Mouse (Mus musculus): Measurements from ENCODE around the gene Tmem161a. TPM values are rescaled to one million over a fixed set of nuclear protein-coding genes. Genes with fewer than 3 reads are reported as not detected.

Gene Tmem161a
- polyA plus RNA-seq, 1 experiment from 2014 or later: 54.2 TPM

GRCm38 (mm10) chr8:70193238-70193637 is 21.1 kb downstream of the Tmem161a start:
- Histone ChIP-seq H3K4me3 (no peak overlapping the region), H3K27ac (replicated peaks) (no peak overlapping the region), H3K9me3 (no peaks in the 10 kb centered on the region), H3K36me3 (no peaks in the 10 kb centered on the region), H3K4me1 (no peaks in the 10 kb centered on the region), H3K4me2 (replicated peaks) (no peak overlapping the region), H3K9ac (replicated peaks) (no peak overlapping the region), H3K27me3 (no peaks in the 10 kb centered on the region)
- no peak for ATAC-seq (replicated peaks)
- WGBS: 63% methylated on average over 5 of the region's 5 CpGs

DNA sequence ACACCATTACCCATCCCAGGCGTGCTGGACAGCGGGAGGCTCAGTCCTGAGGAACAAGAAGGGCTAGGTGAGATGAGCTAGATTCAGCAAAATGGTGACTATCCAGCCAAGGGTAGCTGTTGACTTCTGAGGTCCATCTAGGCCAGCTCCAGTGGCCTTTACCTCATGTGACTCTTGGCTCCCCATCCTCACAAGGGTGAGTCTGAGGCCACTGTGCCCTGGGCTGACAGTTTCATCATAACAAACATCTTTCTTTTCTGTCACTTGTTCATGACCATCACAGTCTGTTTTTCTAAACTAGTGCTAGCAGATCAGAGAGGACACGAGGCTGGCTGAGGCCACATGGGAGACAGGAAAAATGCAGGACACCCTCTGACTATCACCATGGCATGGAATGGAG is 22.0 kb downstream of the Tmem161a start:
- Histone ChIP-seq H3K27ac (replicated peaks) (no peak overlapping the region), H3K36me3 (no peaks in the 10 kb centered on the region), H3K9me3 (no peaks in the 10 kb centered on the region), H3K4me3 (no peak overlapping the region), H3K4me1 (no peaks in the 10 kb centered on the region), H3K4me2 (replicated peaks) (no peak overlapping the region), H3K9ac (replicated peaks) (no peak overlapping the region), H3K27me3 (no peaks in the 10 kb centered on the region)
- ATAC-seq (replicated peaks): no peak
- 88% methylated on average over 3 of the region's 3 CpGs for WGBS

DNA sequence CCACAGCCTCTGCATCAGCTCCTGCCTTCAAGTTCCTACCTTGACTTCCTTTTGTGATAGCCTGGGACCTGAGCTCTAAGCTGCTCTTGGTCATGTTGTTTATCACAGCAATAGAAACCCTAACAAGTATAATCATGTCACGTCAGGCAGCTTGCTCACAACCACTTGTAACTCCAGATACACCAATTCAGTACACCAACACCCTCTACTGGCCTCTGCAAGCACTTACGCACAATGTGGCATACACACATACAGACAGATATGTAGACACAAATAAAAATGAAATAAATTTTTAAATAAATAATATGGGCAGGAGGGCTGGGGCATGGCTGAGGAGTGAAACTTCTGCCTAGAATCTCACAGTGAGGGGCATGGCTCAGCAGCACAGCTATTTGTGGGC is 23.6 kb downstream of the Tmem161a start:
- ATAC-seq (replicated peaks): no peak
- Histone ChIP-seq H3K4me1 (0 out of 2 replicates have a peak, but pooled peaks cover 11% of the 10 kb centered on the region), H3K27ac (replicated peaks) (no peak overlapping the region), H3K9me3 (no peaks in the 10 kb centered on the region), H3K9ac (replicated peaks) (no peak overlapping the region), H3K27me3 (no peaks in the 10 kb centered on the region), H3K4me2 (replicated peaks) (no peak overlapping the region), H3K4me3 (no peak overlapping the region), H3K36me3 (no peaks in the 10 kb centered on the region)
- WGBS: 73% methylated on average over 2 of the region's 2 CpGs

DNA sequence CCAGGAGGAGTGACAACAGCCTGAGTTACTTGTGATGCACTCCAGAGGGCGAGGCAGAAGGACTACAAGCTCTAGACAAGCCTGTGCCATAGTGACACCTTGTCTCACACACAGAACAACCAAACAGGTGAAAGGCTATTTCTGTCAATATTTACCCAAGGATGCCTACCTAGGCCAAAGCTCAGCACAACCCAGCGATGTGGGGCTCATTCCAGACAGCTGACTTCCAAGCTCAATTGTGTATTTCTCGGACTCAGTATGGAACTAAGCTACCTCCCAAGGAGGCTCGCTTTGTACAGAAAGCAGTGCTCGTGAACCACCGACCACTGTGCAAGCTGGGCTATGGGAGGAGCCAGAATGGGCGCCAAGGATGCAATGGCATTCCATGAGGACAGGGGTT is 25.4 kb downstream of the Tmem161a start:
- H3K4me1 ChIP-seq: 0 out of 2 replicates have a peak, but pooled peaks cover 11% of the 10 kb centered on the region
- no peak overlapping the region for H3K9ac ChIP-seq (replicated peaks)

GRCm38 (mm10) chr8:70200098-70200681 is 28.0 kb downstream of the Tmem161a start:
- H3K9me3 ChIP-seq: no peaks in the 10 kb centered on the region
- peak; percentile 68 for ATAC-seq (replicated peaks)

More for the DNA sequence above, 25.4 kb downstream of the Tmem161a start:
- 44% methylated on average over 7 of the region's 7 CpGs for WGBS
- Histone ChIP-seq H3K27ac (replicated peaks) (no peak overlapping the region), H3K4me2 (replicated peaks) (no peak overlapping the region), H3K27me3 (no peaks in the 10 kb centered on the region), H3K9me3 (no peaks in the 10 kb centered on the region), H3K4me3 (no peak overlapping the region), H3K36me3 (no peaks in the 10 kb centered on the region)
- no peak for ATAC-seq (replicated peaks)

GRCm38 (mm10) chr8:70201417-70201816 is 29.3 kb downstream of the Tmem161a start:
- no peak for ATAC-seq (replicated peaks)

More at GRCm38 (mm10) chr8:70200098-70200681, 28.0 kb downstream of the Tmem161a start:
- WGBS: 59% methylated on average over 5 of the region's 5 CpGs
- H3K27me3 ChIP-seq: no peaks in the 10 kb centered on the region
- peak overlapping the region; percentile 16; the same call in 1 of the 2 replicates for H3K27ac ChIP-seq (replicated peaks)
- no peaks in the 10 kb centered on the region for H3K36me3 ChIP-seq
- H3K9ac ChIP-seq (replicated peaks): no peak overlapping the region
- no peak overlapping the region for H3K4me2 ChIP-seq (replicated peaks)
- no peak overlapping the region for H3K4me3 ChIP-seq
- H3K4me1 ChIP-seq: 0 out of 2 replicates have a peak, but pooled peaks cover 11% of the 10 kb centered on the region

GRCm38 (mm10) chr8:70203072-70203471 is 30.9 kb downstream of the Tmem161a start:
- Histone ChIP-seq H3K27me3 (no peaks in the 10 kb centered on the region), H3K36me3 (no peaks in the 10 kb centered on the region), H3K27ac (replicated peaks) (no peak overlapping the region), H3K9me3 (no peaks in the 10 kb centered on the region), H3K4me3 (no peak overlapping the region), H3K4me2 (replicated peaks) (no peak overlapping the region), H3K4me1 (0 out of 2 replicates have a peak, but pooled peaks cover 11% of the 10 kb centered on the region), H3K9ac (replicated peaks) (no peak overlapping the region)
- 72% methylated on average over 4 of the region's 4 CpGs for WGBS
- ATAC-seq (replicated peaks): no peak

More at GRCm38 (mm10) chr8:70201417-70201816, 29.3 kb downstream of the Tmem161a start:
- WGBS: 84% methylated on average over 3 of the region's 3 CpGs
- no peaks in the 10 kb centered on the region for H3K36me3 ChIP-seq
- no peaks in the 10 kb centered on the region for H3K9me3 ChIP-seq
- 0 out of 2 replicates have a peak, but pooled peaks cover 11% of the 10 kb centered on the region for H3K4me1 ChIP-seq
- no peak overlapping the region for H3K9ac ChIP-seq (replicated peaks)
- H3K4me2 ChIP-seq (replicated peaks): no peak overlapping the region
- no peak overlapping the region for H3K27ac ChIP-seq (replicated peaks)
- no peaks in the 10 kb centered on the region for H3K27me3 ChIP-seq
- H3K4me3 ChIP-seq: no peak overlapping the region

- Histone ChIP-seq H3K9ac (replicated peaks) (no peak overlapping the region), H3K36me3 (no peaks in the 10 kb centered on the region), H3K27ac (replicated peaks) (no peak overlapping the region), H3K4me3 (no peak overlapping the region), H3K27me3 (peaks cover 2% of the 10 kb centered on the region; the same call in 1 of the 2 replicates), H3K4me2 (replicated peaks) (no peak overlapping the region), H3K9me3 (no peaks in the 10 kb centered on the region), H3K4me1 (0 out of 2 replicates have a peak, but pooled peaks cover 11% of the 10 kb centered on the region)
- 62% methylated on average over 1 of the region's 1 CpGs for WGBS
- no peak for ATAC-seq (replicated peaks)
Observed at GRCm38 (mm10) chr8:70204757-70205156, 32.6 kb downstream of the Tmem161a start.

DNA sequence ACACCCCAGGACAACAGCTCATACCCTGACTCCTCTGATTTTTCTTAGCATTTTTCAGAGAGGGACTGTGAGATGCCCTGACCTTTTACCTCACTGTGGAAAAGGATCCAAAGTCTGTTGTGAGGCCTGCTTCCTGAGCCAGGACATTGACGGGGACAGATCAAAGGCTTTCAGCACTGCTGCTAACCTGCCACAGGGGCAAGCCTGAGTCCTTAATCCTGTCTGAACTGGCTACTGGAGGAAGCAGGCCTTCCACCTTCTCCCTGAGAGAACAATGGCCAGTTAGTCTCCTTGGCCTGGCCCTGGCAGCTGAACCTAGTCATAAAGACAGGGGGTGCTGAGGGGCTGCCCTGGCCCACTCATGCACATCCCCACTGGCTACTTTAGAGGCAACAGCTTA is 36.0 kb downstream of the Tmem161a start:
- Histone ChIP-seq H3K9me3 (no peaks in the 10 kb centered on the region), H3K4me2 (replicated peaks) (no peak overlapping the region), H3K27ac (replicated peaks) (no peak overlapping the region), H3K36me3 (no peaks in the 10 kb centered on the region), H3K27me3 (peaks cover 14% of the 10 kb centered on the region), H3K4me1 (peaks cover 14% of the 10 kb centered on the region), H3K4me3 (no peak overlapping the region), H3K9ac (replicated peaks) (no peak overlapping the region)
- WGBS: 33% methylated on average over 1 of the region's 1 CpGs
- no peak for ATAC-seq (replicated peaks)

GRCm38 (mm10) chr8:70210538-70210937 is 38.4 kb downstream of the Tmem161a start:
- Histone ChIP-seq H3K4me2 (replicated peaks) (peak overlapping the region; percentile 96; the same call in 1 of the 2 replicates), H3K36me3 (no peaks in the 10 kb centered on the region), H3K9me3 (no peaks in the 10 kb centered on the region), H3K9ac (replicated peaks) (no peak overlapping the region), H3K4me1 (peaks cover 17% of the 10 kb centered on the region), H3K27me3 (peaks cover 14% of the 10 kb centered on the region), H3K27ac (replicated peaks) (no peak overlapping the region), H3K4me3 (0 out of 2 replicates have a peak overlapping the region, but pooled peaks have one; percentile 1)
- WGBS: 37% methylated on average over 8 of the region's 8 CpGs
- no peak for ATAC-seq (replicated peaks)

- Histone ChIP-seq H3K9me3 (no peaks in the 10 kb centered on the region), H3K4me1 (peaks cover 17% of the 10 kb centered on the region), H3K4me2 (replicated peaks) (peak overlapping the region; percentile 96), H3K27me3 (peaks cover 14% of the 10 kb centered on the region), H3K27ac (replicated peaks) (no peak overlapping the region), H3K4me3 (peak overlapping the region; percentile 62), H3K9ac (replicated peaks) (peak overlapping the region; percentile 69), H3K36me3 (no peaks in the 10 kb centered on the region)
- ATAC-seq (replicated peaks): no peak
- 71% methylated on average over 1 of the region's 1 CpGs for WGBS
Observed at GRCm38 (mm10) chr8:70211275-70211674, 39.1 kb downstream of the Tmem161a start.

- H3K36me3 ChIP-seq: no peaks in the 10 kb centered on the region
- H3K9ac ChIP-seq (replicated peaks): peak overlapping the region; percentile 69
- H3K4me1 ChIP-seq: peaks cover 17% of the 10 kb centered on the region
- H3K4me3 ChIP-seq: peak overlapping the region; percentile 62
- peak overlapping the region; percentile 96 for H3K4me2 ChIP-seq (replicated peaks)
- 3% methylated on average over 30 of the region's 31 CpGs for WGBS
- H3K9me3 ChIP-seq: no peaks in the 10 kb centered on the region
- no peak for ATAC-seq (replicated peaks)
- H3K27me3 ChIP-seq: peaks cover 14% of the 10 kb centered on the region
- H3K27ac ChIP-seq (replicated peaks): peak overlapping the region; percentile 70
Observed at GRCm38 (mm10) chr8:70211726-70212111, 39.6 kb downstream of the Tmem161a start.

Data from forebrain, embryonic 15.5 days (tissue).